Mouse (Mus musculus) right cerebral cortex, postnatal 14 days (tissue): ENCODE data around the gene Ltbp3.

Source experiments
- DNase-seq: peaks from one replicate; pipeline ENCODE4 v3.0.0; 2022

Ltbp3 gene

GRCm38 (mm10) chr19:5724549-5724941 lies 16.2 kb upstream of the Ltbp3 start:
- no peak for DNase-seq

GRCm38 (mm10) chr19:5725029-5725707 lies 15.5 kb upstream of the Ltbp3 start:
- no peak for DNase-seq

GRCm38 (mm10) chr19:5725767-5726515 lies 14.8 kb upstream of the Ltbp3 start, which contains the start of gene Ehbp1l1:
Ehbp1l1 (minus strand) TSS chr19:5726317.
- DNase-seq = peak; percentile 42

- DNase-seq = no peak
These were observed 13.6 kb upstream of the Ltbp3 start for GRCm38 (mm10) chr19:5726961-5727578.

- peak; percentile 90 for DNase-seq
These were observed 13.0 kb upstream of the Ltbp3 start for GRCm38 (mm10) chr19:5727701-5728100.

GRCm38 (mm10) chr19:5728631-5729443 lies 11.9 kb upstream of the Ltbp3 start:
- DNase-seq = peak; percentile 76

GRCm38 (mm10) chr19:5729444-5729815 lies 11.3 kb upstream of the Ltbp3 start, which contains the start of gene Fam89b:
Fam89b (minus strand) TSS chr19:5729653.
- DNase-seq = peak; percentile 80

- peak; percentile 44 for DNase-seq
These were observed 10.2 kb upstream of the Ltbp3 start for GRCm38 (mm10) chr19:5730314-5731186.

- peak; percentile 93 for DNase-seq
These were observed 9.3 kb upstream of the Ltbp3 start for GRCm38 (mm10) chr19:5731264-5731978.

- no peak for DNase-seq
These were observed 6.4 kb upstream of the Ltbp3 start for GRCm38 (mm10) chr19:5734325-5734724.

- no peak for DNase-seq
These were observed 1.3 kb upstream of the Ltbp3 start for GRCm38 (mm10) chr19:5739446-5739845.

- peak; percentile 72 for DNase-seq
These were observed 1.0 kb downstream of the Ltbp3 start for GRCm38 (mm10) chr19:5741641-5742240.

GRCm38 (mm10) chr19:5742241-5742641 lies 1.5 kb downstream of the Ltbp3 start:
- DNase-seq = no peak

GRCm38 (mm10) chr19:5743576-5743975 lies 2.9 kb downstream of the Ltbp3 start:
- DNase-seq = no peak

- no peak for DNase-seq
These were observed 5.3 kb downstream of the Ltbp3 start for GRCm38 (mm10) chr19:5745756-5746710.

- no peak for DNase-seq
These were observed 6.2 kb downstream of the Ltbp3 start for GRCm38 (mm10) chr19:5746907-5747363.

- DNase-seq = peak; percentile 11
These were observed 8.8 kb downstream of the Ltbp3 start for GRCm38 (mm10) chr19:5749476-5749875.

GRCm38 (mm10) chr19:5750951-5751350 lies 10.2 kb downstream of the Ltbp3 start:
- DNase-seq = no peak

GRCm38 (mm10) chr19:5751742-5752141 lies 11.0 kb downstream of the Ltbp3 start:
- DNase-seq = no peak
